Mouse (Mus musculus) retina, postnatal 7 days (tissue): ENCODE results near the gene Cdr2l.
A peak's percentile ranks its signal among the peaks of the same experiment; 100 is the strongest.

Source experiments
- DNase-seq: peaks from one replicate; pipeline ENCODE4 v3.0.0-alpha.2; 2012; ENCODE audit warnings: low read depth, low spot score

Cdr2l gene

DNA sequence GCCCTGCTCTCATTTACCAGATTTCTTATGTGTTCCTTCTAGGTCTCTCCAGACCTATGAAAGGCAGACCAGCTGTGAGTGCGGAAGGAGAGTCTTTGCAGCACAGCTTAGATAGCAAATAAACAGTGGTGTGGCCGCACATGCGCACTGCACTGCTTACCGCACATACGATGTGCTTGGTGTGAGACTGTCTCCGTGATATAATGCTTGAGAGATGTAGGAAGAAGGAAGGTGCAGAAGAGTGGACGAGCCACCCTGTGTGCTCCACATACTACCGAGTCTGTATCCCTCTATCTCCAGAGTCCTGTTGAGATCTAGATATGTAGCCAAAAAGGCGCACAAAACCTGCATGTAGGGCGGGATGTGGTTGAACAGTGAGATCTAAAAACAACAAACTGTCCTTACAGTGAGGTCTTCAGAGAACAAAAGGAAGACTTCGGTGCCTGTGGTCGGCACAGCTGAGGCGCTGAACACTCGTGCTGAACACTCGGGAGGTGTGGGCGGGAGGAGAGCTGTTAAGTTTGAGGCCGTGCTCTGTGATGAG, 25.2 kb downstream of the Cdr2l start:
- no peak for DNase-seq

DNA sequence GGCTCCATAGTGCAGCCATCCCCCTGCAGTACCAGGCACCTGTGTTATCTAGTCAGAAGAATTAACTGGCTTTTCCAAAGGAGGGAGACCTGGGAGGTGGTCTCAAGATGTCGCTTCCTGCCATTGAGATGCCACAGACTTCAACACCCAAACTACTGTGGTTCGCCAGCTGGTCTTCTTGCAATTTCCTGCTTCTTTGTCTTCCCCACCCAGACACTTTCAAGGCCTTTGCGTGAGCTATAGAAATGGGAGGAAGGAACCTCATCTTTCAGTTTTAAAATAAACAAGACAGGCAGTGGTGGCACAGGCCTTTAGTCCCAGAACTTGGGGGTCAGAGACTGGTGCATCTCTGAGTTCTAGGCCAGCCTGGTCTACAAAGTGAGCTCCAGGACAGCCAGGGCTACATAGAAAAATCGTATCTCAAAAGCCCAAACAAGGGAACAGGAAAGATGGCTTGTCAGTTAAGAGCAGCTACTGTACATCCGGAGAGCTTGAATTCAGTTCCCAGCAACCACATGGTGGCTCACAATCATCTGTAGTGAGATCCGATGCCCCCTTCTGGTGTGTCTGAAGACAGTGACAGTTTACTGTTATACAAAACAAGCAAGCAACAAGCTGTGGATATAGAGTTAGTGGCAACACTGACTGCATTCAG, 26.7 kb downstream of the Cdr2l start:
- no peak for DNase-seq

DNA sequence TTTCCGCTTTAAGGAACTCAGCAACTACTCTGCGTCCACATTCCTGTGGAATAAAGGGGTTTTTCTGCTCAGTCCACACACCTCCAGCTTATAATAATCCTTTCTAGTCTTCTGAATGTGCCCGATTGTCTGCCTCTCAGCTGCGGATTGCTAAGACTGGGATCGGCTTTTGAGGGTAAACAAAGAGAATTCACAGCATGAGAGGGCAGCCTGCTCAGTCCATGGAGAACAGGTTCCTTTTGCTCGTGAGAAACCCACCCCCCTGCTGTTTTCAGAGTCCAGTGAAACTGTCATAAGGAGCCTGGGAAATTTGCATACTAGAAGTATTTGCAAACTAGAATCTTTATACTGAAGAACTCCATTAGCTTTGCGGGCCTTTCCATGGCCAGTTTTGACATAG, 27.8 kb downstream of the Cdr2l start:
- DNase-seq: no peak

DNA sequence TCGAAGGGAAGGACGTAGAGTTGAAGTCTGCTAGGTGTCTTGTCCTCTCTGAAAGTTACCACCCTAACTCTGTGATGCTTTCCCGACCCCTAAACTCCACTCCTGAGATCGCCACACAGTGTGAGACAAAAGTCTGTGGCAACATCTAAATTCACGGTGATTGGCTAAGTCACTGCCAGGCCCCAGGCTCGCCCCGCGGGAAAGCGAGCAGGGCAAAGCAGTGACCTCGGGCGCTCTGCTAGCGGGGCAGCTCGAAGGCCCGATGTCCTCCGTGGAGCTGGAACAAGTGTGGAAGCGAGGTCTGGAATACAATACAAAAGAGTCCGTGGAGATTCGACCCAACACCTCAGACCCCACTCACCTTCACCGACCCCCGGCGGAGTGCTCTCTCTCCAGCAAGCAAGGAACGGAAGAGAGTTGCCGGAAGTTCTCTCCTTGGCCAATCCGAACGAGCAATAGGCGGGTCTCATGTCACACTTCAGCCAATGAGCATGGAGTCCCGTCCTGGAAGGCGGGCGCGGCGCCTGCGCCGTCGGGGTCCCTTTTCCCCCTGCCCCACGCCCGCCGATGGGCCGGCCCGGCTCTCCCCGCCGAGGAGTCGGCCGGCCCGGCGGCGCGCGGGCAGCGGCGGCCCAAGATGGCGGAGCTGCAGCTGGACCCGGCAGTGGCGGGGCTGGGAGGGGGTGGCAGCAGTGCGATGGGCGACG, 38.0 kb downstream of the Cdr2l start, which contains the start of the genes Atp5h and Kctd2:
Atp5h (minus strand) TSS at position 432 of the 707 bp plus-strand sequence.
Kctd2 (plus strand) TSS at position 598 of the 707 bp plus-strand sequence.
- DNase-seq: peak; percentile 94

DNA sequence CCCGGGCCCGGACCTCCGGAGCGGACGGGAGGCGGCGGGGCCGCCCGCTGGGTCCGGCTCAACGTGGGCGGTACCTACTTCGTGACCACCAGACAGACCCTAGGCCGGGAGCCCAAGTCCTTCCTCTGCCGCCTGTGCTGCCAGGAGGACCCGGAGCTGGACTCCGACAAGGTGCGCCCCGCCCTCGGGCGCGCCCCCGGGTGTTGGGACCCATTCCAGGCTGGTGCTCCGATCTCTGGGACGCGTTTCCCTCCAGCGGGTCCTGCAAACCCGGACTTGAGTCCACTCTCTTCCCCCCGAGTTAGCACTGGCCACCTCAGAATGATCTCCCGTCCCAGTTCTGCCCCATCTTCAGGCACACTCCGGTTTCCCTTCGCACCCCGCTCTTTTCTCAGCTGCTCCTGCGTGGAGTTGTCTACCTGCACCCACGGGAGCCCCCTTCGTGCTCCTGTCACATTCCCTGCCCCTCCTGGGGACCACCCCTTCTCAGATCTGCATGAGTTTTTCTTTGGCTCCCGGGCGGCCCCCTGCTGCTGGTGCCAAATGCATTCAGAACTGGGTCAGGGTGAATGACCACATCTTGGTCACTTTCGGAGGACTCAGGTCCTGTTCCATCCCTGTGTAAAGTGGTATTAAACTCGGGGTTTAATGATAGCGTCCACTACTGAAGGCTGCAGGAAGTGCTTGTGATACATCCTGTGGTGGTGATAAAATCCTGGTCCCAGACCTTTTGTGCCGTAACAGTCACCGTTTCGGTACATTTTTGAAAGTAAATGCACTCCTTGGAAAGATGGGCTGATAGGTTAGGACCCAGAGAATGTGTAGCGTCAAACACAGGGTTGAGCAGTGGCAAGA, 38.8 kb downstream of the Cdr2l start:
- no peak for DNase-seq

DNA sequence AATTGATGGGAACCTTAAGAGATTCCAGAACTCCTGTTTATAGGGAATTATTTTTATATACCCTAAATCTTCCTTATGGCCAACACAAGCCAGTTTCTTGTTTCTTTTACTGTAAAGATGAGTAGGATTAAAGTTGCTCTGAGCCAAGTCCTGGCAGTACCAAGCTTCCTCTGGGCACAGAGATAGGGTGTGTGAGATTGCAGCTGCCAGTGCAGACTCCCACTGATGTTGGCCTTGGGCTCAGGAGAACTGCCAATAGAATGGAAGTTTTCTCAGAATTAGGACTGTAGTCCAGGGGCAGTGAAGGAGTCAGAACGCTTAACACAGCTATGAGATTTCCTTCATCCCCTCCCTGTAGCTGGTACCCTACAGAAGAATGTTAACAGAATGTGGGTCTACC, 39.6 kb downstream of the Cdr2l start:
- no peak for DNase-seq

DNA sequence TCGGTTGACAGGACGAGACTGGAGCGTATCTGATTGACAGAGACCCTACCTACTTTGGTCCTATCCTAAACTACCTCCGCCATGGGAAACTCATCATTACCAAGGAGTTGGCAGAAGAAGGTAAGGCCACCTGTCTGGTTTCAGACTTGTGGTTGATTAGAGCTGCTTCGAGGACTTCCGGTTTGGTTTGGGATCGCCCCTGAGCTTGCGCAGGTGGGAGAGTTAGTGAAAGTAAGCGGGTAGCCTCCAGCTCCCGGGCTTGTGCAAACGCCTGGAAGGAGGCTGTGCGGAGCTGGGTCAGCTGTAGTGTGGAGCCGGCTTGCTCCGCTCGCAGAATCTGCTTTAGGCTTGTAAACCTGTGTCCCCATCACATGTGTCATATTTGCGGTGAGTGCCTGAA, 40.3 kb downstream of the Cdr2l start:
- DNase-seq: no peak

DNA sequence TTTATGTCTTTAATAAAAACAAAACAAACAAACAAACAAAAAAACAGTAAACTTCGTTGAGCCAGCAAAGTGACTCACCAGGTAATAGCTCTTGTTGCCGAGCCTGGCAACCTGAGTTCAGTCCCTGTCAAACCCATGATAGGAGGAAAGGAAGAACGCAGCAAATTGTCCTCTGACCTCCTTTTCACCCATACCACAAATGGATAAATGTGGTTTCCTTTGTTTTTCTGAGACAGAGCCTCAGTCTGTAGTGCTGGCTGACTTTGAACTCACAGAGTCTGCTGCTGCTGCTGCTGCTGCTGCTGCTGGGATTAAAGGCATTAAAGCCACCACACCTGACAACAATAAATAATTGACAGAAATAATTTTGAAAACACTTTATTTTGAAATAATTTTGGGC, 41.4 kb downstream of the Cdr2l start:
- no peak for DNase-seq

DNA sequence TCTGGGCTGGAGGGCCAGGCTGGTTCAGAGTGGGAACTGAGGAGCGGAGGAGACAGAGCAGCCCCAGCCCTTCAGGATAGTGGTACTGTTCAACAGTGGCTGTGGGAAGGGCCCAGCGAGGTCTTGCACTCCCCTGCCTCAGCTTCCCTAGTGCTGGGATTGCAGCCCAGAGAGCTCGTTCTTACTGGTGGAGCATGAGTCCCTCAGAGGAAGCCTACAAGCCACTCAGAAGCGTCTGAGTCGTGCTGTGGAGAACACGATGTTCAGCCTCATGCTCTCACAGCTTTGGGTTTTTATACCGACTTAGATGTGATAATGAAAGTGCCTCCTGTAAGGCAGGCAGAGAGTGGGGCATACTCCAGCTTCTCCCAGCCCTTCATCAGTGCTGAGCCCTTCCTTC, 43.0 kb downstream of the Cdr2l start:
- no peak for DNase-seq

DNA sequence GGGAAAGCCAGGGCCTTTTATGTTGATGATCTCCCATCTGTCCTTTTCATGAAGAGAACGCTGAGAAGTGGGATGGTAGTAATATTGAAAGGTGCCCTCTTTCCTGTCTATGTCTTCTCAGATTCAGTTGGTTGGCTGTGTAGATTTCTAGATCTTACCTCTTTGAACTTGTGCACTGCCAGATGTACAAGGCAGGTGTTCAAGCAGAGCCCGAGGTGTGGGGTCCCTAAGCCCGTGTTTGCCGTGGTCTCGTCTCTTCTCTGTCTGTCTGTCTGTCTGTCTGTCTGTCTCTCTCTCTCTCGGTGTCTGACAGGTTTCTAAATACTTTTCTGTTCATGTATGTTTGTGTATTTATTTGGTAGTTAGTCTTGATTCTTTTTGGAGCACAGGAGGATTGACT, 44.0 kb downstream of the Cdr2l start:
- no peak for DNase-seq

DNA sequence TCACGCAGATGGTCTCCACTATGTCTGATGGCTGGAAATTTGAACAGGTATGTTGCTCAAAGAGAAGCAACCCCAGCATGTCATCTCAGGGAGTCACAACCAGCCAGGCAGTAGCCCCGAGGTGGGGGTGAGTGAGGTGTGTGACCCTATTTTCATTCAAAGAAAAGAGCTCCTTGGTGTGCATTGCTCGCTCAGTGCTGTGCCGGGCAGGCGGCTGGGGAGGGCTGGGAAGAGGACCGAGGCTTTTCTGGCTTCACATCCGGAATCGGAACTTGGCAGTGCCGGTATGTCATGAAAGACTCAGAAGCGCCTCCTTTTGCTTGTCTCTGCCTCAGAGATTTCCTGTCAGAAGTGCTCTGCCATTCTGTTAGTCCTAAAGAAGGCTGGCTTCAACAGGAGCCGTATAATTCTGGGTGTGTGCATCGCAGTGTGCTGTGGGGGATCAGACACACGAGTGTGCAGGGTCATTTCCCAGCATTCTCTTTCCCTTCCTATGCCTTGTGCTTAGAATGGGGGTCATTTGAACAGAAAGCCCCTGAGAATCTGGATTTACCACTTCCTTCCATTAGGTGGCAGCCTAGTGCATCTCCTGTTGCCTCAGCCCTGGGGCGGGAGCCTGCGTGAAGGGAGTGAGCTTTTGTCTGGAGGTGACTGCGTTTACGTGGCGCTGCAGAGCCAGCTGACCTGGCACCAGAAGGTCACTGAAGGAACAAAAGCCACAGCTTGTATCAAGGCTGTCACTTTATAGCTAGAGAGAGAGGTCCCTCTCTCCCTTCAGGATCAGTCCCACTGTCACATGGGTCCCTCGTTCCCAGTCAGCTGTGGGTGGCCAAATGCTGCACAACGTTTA, 46.0 kb downstream of the Cdr2l start:
- DNase-seq: peak; percentile 79

DNA sequence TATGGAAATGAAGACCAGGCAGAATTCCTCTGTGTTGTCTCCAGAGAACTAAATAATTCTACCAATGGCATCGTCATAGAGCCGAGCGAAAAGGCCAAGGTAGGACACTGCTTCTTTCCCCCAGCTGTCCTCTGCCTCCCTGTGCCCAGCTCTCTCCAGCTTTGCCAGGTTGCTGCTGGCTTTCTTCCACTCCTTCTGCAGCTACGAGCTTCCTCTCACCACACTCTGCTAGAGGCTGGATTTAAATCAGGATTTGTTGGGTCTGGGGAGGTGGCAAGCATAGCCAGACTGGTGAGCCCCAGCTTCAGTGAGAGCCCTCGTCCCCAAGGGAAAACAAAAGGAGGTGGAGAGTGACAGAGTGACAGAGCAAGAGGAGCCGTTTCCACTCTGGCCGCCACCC, 47.6 kb downstream of the Cdr2l start:
- no peak for DNase-seq

DNA sequence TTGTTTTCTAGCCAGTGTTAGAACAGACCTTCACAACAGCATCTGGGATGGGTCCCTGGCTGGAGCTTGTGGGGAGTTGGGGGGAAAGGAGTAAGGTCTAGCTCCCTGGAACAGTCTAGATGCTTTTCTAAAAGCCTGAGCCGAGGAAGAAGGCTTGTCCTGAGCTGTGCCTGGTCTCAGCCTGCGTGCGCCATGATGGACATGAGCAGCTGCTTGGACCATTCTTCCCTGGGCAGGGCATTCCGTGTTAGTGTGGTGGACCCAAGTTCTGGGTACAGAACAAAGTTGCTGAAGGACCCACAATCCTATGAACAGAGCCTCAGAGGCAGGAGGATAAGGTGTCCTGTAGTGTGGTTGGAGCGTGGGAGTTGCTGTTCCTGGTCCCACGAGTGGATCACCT, 48.8 kb downstream of the Cdr2l start:
- no peak for DNase-seq

DNA sequence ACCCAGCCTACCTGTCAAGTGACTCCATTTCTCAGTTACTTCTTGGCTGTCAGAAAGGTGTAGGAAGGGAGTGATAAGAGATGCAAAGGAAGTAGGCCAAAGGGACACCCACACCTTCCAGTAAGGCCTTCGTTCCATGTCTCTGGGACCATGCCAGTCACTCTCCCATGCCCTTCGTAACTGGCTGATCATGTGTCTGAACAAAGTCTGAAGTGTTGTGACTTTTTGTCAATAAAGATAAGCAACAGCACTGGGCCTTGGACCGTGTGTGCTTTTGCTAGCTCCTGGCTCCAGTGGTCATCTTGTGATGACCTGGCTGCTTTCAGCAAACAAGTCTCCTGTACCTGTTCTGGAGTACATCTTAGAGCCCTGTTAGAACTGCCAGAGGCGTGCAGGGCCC, 51.1 kb downstream of the Cdr2l start:
- DNase-seq: no peak

DNA sequence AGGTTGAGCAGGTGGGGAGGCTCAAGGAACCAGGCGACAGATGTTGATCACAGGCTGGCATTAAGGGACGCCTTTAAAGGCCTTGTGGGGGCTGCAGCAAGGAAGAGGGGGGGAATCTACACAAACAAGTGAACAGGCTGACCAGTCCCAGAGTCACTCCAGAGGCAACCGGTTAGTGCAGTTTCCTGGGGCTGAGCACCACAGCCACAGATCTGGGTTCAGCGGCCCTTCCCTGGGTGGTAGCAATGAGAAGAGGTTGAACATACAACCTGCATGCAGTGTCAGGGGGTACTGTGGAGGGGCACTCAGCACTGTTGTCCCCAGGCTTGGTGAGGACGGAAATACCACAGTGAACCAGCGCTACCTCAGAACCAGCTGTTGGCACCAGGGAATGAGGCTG, 51.6 kb downstream of the Cdr2l start:
- no peak for DNase-seq

DNA sequence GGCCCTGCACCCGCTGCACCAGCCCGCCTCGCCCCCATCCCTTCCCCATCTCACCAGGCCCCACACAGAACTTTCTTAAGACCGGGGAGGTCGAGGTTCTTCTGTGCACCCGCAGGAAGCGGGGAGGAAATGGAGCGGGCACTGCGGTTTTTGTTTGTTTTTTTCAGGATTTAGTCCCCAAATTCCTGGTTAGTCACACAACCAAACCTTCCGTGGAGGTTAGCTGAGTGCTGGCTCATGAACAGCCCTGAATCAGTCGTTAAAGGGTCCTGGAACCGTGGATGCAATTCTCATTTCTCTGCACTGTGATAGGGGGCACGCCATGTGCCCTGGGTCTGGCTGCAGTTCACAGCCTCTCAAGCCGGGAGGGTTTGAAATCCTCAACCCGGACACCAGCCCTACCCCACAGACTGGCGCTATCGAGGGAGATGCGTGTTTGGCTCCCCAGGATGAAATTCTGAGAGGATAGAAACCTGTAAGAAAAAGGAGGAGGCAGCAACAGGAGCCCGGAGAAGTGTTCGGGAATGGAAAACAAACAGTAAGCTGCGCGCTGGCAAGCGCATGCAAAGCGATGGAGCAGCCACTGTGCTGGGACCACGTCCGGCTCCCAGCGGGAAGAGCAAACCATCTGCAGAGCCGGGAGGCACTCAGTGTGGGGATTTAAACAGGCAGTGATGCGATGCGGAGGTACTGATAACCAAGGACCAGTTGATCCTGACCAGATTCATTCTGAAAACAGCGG, 54.1 kb downstream of the Cdr2l start:
- no peak for DNase-seq

DNA sequence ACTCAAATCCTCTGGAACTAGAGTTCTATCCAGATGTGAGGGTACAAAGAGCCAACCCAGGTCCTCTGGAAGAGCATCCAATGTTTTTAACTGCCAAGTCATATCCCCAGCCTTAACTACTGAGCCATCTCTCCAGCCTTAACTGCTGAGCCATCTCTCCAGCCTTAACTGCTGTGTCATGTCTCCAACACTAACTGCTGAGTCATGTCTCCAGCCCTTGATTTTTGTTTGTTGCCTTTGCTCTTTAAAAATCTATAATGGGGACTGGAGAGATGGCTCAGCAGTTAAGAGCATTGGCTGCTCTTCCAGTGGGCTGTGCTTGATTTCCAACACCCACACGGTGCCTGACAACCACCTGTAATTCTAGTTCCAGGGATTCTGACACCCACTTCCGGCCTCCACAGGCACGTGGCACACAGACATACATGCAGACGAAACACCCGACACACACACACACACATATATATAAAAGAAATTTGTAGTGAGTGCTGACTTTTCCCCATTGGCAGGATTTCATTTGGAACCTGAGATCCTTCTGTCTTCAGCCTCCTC, 55.9 kb downstream of the Cdr2l start:
- no peak for DNase-seq

DNA sequence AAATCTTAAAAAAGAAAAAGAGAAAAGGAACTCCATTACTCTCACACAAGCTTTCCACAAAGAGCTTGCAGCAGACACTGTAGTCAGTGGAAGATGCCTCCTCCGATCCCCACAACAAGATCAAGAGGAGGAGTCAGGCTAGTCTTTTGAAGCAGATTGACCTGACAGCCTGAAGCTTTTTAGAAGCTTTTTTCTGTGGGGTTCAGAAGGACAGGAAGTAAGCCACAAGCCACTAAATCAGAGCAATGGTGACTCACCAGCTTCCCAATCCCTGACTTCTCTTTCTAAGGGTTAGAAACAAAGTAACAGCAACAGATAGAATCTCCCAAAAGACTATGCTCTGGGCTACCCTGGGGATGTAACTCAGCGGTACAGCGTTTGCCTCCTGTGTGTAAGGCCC, 57.6 kb downstream of the Cdr2l start:
- DNase-seq: no peak

DNA sequence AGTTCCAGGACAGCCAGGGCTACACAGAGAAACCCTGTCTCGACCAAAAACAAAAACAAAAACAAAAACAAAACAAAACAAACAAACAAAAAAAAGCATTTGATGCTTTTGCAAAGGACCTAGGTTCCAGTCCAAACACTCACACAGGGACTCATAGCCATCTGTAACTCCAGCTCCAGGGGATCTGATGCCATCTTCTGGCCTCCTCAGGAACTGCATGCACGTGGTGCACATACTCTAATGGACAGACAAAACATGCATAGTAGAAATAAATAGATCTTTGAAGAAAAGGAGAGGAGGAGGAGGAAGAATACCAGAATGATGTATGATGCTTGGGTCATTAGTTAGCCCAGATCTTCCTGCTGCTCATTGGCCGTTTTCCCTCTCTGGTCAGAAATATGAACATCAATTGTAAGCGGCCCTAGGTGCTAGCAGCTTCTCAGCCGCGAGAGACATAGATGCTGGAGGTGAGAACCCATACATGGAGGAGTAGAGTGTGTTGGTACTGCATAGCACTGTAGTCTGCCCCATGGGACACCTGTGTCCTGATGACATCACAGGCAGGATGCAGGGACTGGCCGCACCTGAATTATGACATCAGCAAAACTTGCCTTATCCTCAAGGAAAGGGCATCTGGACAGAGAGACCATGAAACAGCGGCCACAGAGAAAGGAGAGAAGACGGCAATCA, 58.3 kb downstream of the Cdr2l start, which contains the start of gene Trim80:
Trim80 (plus strand) TSS at position 640 of the 690 bp plus-strand sequence.
- DNase-seq: no peak

DNA sequence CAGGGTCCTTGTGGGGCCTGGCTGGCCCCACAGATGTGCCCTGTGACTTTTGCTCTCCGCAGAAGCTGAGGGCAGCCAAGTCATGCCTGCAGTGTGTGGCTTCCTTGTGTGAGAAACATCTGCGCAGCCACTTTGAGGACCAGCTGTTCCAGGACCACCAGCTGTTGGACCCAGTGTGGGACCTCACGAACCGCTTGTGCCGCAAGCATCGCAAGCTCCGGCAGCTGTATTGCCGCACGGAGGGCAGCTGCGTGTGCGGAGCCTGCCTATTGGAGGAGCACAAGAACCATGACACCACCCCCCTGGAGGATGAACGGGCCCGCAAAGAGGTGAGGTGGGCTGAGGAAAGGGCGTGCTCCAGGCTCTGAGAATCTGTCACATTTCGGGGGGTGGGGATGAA, 59.7 kb downstream of the Cdr2l start:
- DNase-seq: no peak
